Mouse (Mus musculus): ENCODE measurements around the gene Papola. TPM values are rescaled to one million over a fixed set of nuclear protein-coding genes. Genes with fewer than 3 reads are reported as not detected.
A peak's percentile ranks its signal among the peaks of the same experiment; 100 is the strongest.

The Papola gene
- polyA plus RNA-seq, 1 experiment from 2014 or later, result 151 TPM

GRCm38 (mm10) chr12:105844406-105844805, 59.9 kb downstream of the Papola start:
- H3K4me2 ChIP-seq, result no peak overlapping the region
- H3K4me1 ChIP-seq (replicated peaks), result peaks cover 4% of the 10 kb centered on the region; the same call in 1 of the 2 replicates
- 92% methylated on average over 4 of the region's 4 CpGs for WGBS
- no peak overlapping the region for H3K27ac ChIP-seq (replicated peaks)
- no peaks in the 10 kb centered on the region for H3K27me3 ChIP-seq
- H3K4me3 ChIP-seq, result no peak overlapping the region
- no peak for ATAC-seq (ENCODE audit: low FRiP score, low read depth)
- no peak overlapping the region for H3K9ac ChIP-seq
- H3K36me3 ChIP-seq, result no peaks in the 10 kb centered on the region
- H3K9me3 ChIP-seq, result no peaks in the 10 kb centered on the region

- Histone ChIP-seq H3K27me3 (no peaks in the 10 kb centered on the region), H3K9ac (no peak overlapping the region), H3K9me3 (no peaks in the 10 kb centered on the region), H3K4me2 (no peak overlapping the region), H3K4me1 (replicated peaks) (peaks cover 10% of the 10 kb centered on the region), H3K4me3 (no peak overlapping the region), H3K27ac (replicated peaks) (no peak overlapping the region), H3K36me3 (no peaks in the 10 kb centered on the region)
- WGBS, result 62% methylated on average over 8 of the region's 8 CpGs
- ATAC-seq (ENCODE audit: low FRiP score, low read depth), result no peak
Measured at GRCm38 (mm10) chr12:105849102-105849501, 64.6 kb downstream of the Papola start.

GRCm38 (mm10) chr12:105850675-105851074, 66.2 kb downstream of the Papola start:
- no peaks in the 10 kb centered on the region for H3K9me3 ChIP-seq
- ATAC-seq (ENCODE audit: low FRiP score, low read depth), result no peak
- no peak overlapping the region for H3K4me3 ChIP-seq
- H3K36me3 ChIP-seq, result no peaks in the 10 kb centered on the region
- no peaks in the 10 kb centered on the region for H3K27me3 ChIP-seq
- peaks cover 20% of the 10 kb centered on the region for H3K4me1 ChIP-seq (replicated peaks)
- whole genome bisulfite sequencing, result 63% methylated on average over 9 of the region's 9 CpGs
- no peak overlapping the region for H3K9ac ChIP-seq
- no peak overlapping the region for H3K4me2 ChIP-seq
- H3K27ac ChIP-seq (replicated peaks), result no peak overlapping the region

GRCm38 (mm10) chr12:105852798-105853197, 68.3 kb downstream of the Papola start:
- Histone ChIP-seq H3K27me3 (no peaks in the 10 kb centered on the region), H3K9ac (no peak overlapping the region), H3K4me1 (replicated peaks) (peaks cover 28% of the 10 kb centered on the region), H3K36me3 (no peaks in the 10 kb centered on the region), H3K4me2 (no peak overlapping the region), H3K9me3 (no peaks in the 10 kb centered on the region), H3K4me3 (no peak overlapping the region), H3K27ac (replicated peaks) (no peak overlapping the region)
- 26% methylated on average over 7 of the region's 7 CpGs for WGBS
- no peak for ATAC-seq (ENCODE audit: low FRiP score, low read depth)

- H3K36me3 ChIP-seq, result no peaks in the 10 kb centered on the region
- no peak overlapping the region for H3K4me2 ChIP-seq
- no peak overlapping the region for H3K27ac ChIP-seq (replicated peaks)
- no peak overlapping the region for H3K4me3 ChIP-seq
- H3K27me3 ChIP-seq, result no peaks in the 10 kb centered on the region
- H3K9ac ChIP-seq, result no peak overlapping the region
- no peaks in the 10 kb centered on the region for H3K9me3 ChIP-seq
- peaks cover 28% of the 10 kb centered on the region for H3K4me1 ChIP-seq (replicated peaks)
- WGBS, result 30% methylated on average over 6 of the region's 6 CpGs
- ATAC-seq (ENCODE audit: low FRiP score, low read depth), result peak; percentile 72
Measured at GRCm38 (mm10) chr12:105854639-105855038, 70.1 kb downstream of the Papola start.

GRCm38 (mm10) chr12:105857902-105858640, 73.6 kb downstream of the Papola start:
- no peak for ATAC-seq (ENCODE audit: low FRiP score, low read depth)
- H3K27ac ChIP-seq (replicated peaks), result no peak overlapping the region
- no peaks in the 10 kb centered on the region for H3K9me3 ChIP-seq
- no peak overlapping the region for H3K9ac ChIP-seq
- H3K27me3 ChIP-seq, result no peaks in the 10 kb centered on the region
- no peak overlapping the region for H3K4me3 ChIP-seq
- H3K4me2 ChIP-seq, result no peak overlapping the region
- H3K4me1 ChIP-seq (replicated peaks), result peaks cover 32% of the 10 kb centered on the region
- H3K36me3 ChIP-seq, result no peaks in the 10 kb centered on the region
- WGBS, result 74% methylated on average over 5 of the region's 5 CpGs

- Histone ChIP-seq H3K4me1 (replicated peaks) (0 out of 2 replicates have a peak, but pooled peaks cover 11% of the 10 kb centered on the region), H3K9ac (no peak overlapping the region), H3K4me2 (no peak overlapping the region), H3K4me3 (no peak overlapping the region), H3K9me3 (no peaks in the 10 kb centered on the region), H3K36me3 (no peaks in the 10 kb centered on the region), H3K27ac (replicated peaks) (no peak overlapping the region), H3K27me3 (no peaks in the 10 kb centered on the region)
- no peak for ATAC-seq (ENCODE audit: low FRiP score, low read depth)
- 56% methylated on average over 6 of the region's 6 CpGs for WGBS
Measured at GRCm38 (mm10) chr12:105862072-105862471, 77.6 kb downstream of the Papola start.

- Histone ChIP-seq H3K36me3 (no peaks in the 10 kb centered on the region), H3K27me3 (no peaks in the 10 kb centered on the region), H3K4me3 (no peak overlapping the region), H3K9ac (no peak overlapping the region), H3K9me3 (no peaks in the 10 kb centered on the region), H3K27ac (replicated peaks) (no peak overlapping the region), H3K4me2 (no peak overlapping the region), H3K4me1 (replicated peaks) (0 out of 2 replicates have a peak, but pooled peaks cover 11% of the 10 kb centered on the region)
- 53% methylated on average over 22 of the region's 22 CpGs for WGBS
- ATAC-seq (ENCODE audit: low FRiP score, low read depth), result peak; percentile 51; the same call in 1 of the 2 replicates
Measured at GRCm38 (mm10) chr12:105862607-105863006, 78.1 kb downstream of the Papola start.

GRCm38 (mm10) chr12:105863436-105863835, 78.9 kb downstream of the Papola start:
- no peak overlapping the region for H3K9ac ChIP-seq
- WGBS, result 85% methylated on average over 11 of the region's 11 CpGs

GRCm38 (mm10) chr12:105867646-105868045, 83.2 kb downstream of the Papola start:
- ATAC-seq (ENCODE audit: low FRiP score, low read depth), result no peak
- H3K27me3 ChIP-seq, result 0 out of 2 replicates have a peak, but pooled peaks cover 15% of the 10 kb centered on the region
- H3K27ac ChIP-seq (replicated peaks), result no peak overlapping the region
- no peaks in the 10 kb centered on the region for H3K9me3 ChIP-seq
- H3K4me3 ChIP-seq, result no peak overlapping the region
- 75% methylated on average over 2 of the region's 2 CpGs for WGBS
- no peaks in the 10 kb centered on the region for H3K36me3 ChIP-seq
- 0 out of 2 replicates have a peak, but pooled peaks cover 3% of the 10 kb centered on the region for H3K4me1 ChIP-seq (replicated peaks)
- no peak overlapping the region for H3K9ac ChIP-seq
- H3K4me2 ChIP-seq, result no peak overlapping the region

More at GRCm38 (mm10) chr12:105863436-105863835, 78.9 kb downstream of the Papola start:
- Histone ChIP-seq H3K4me3 (no peak overlapping the region), H3K36me3 (no peaks in the 10 kb centered on the region), H3K27me3 (0 out of 2 replicates have a peak, but pooled peaks cover 3% of the 10 kb centered on the region), H3K4me2 (no peak overlapping the region), H3K4me1 (replicated peaks) (0 out of 2 replicates have a peak, but pooled peaks cover 11% of the 10 kb centered on the region), H3K9me3 (no peaks in the 10 kb centered on the region), H3K27ac (replicated peaks) (no peak overlapping the region)
- no peak for ATAC-seq (ENCODE audit: low FRiP score, low read depth)

- WGBS, result 25% methylated on average over 6 of the region's 6 CpGs
- Histone ChIP-seq H3K4me2 (no peak overlapping the region), H3K4me1 (replicated peaks) (no peaks in the 10 kb centered on the region), H3K4me3 (no peak overlapping the region), H3K9ac (no peak overlapping the region), H3K9me3 (no peaks in the 10 kb centered on the region), H3K27ac (replicated peaks) (no peak overlapping the region), H3K36me3 (no peaks in the 10 kb centered on the region), H3K27me3 (0 out of 2 replicates have a peak, but pooled peaks cover 15% of the 10 kb centered on the region)
- ATAC-seq (ENCODE audit: low FRiP score, low read depth), result no peak
Measured at GRCm38 (mm10) chr12:105869242-105869641, 84.7 kb downstream of the Papola start.

- Histone ChIP-seq H3K27me3 (0 out of 2 replicates have a peak, but pooled peaks cover 15% of the 10 kb centered on the region), H3K4me3 (no peak overlapping the region), H3K4me1 (replicated peaks) (no peaks in the 10 kb centered on the region), H3K36me3 (no peaks in the 10 kb centered on the region), H3K27ac (replicated peaks) (no peak overlapping the region), H3K4me2 (no peak overlapping the region), H3K9me3 (no peaks in the 10 kb centered on the region), H3K9ac (no peak overlapping the region)
- WGBS, result 27% methylated on average over 14 of the region's 14 CpGs
- no peak for ATAC-seq (ENCODE audit: low FRiP score, low read depth)
Measured at GRCm38 (mm10) chr12:105869696-105870095, 85.2 kb downstream of the Papola start.

All from hindbrain, embryonic 15.5 days (tissue).